In the genomic region with DNA sequence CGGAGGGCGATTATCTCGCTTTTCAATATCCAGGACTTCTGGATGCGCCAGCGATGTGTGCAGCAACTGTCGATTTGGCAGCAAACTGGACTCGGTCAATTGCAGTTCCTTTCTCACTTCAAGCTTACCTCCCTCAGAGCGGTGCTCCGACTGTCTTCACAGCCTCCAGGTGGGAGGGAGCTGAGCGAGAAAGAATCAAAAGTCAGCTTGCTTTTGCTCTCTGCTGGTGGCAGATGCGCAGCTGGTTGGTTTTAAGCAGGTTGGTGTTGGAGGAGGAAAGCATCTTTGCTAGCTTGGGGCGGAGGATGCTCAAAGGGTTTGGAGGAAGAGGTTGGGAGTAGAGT, we compare ENCODE assay signal across 9 mouse cellular contexts. TPM values are rescaled to one million over a fixed set of nuclear protein-coding genes. Genes with fewer than 3 reads are reported as not detected.
DNase-seq lines count a peak whose midpoint lies in the region; ATAC-seq lines count a peak whose summit lies in the region.
"Had no signal": no experiment of that assay in that cellular context is flagged by ENCODE, and none has a peak within 500 bp of the region (broad histone marks: within the 10 kb centered on the region; RNA-seq: fewer than 3 reads in every experiment).

A gene (plus strand): TSS at position 72 of the 344 bp plus-strand sequence.

- ATAC-seq in heart, embryonic 16.5 days (replicated peaks; ENCODE audit: extremely low read depth, insufficient read depth, low FRiP score): no peak
- peak; percentile 70 for ATAC-seq in hindbrain, embryonic 15.5 days (ENCODE audit: low FRiP score, low read depth)
- no peak for ATAC-seq in limb, embryonic 13.5 days (ENCODE audit: low FRiP score, low read depth)
- ATAC-seq: Patski had no signal

- peak within 1 kb of the TSS; percentile 59 for H3K4me3 ChIP-seq in heart, embryonic 16.5 days (ENCODE audit: low read length)
- H3K4me3 ChIP-seq in brown adipose tissue, adult 24 weeks (ENCODE audit: insufficient read depth, low read depth, low read length): peak within 1 kb of the TSS; percentile 52
- peak within 1 kb of the TSS; percentile 74 for H3K4me3 ChIP-seq in hindbrain, embryonic 15.5 days
- H3K4me3 ChIP-seq in limb, embryonic 13.5 days: peak within 1 kb of the TSS; percentile 57

- no peak for DNase-seq in heart, postnatal 25 days (ENCODE audit: low spot score)
- peak; percentile 7 for DNase-seq in yolk sac, embryonic 10.5 days (ENCODE audit: low spot score)
- no peak for DNase-seq in cerebellum, adult 9-11 months
- DNase-seq in retina, postnatal 1 day: no peak

- intact Hi-C loops in heart, postnatal 25 days (cut with DNase I): no loop called here

- whole genome bisulfite sequencing in heart, embryonic 16.5 days: 8% methylated on average over 12 of the region's 12 CpGs
- 3% methylated on average over 12 of the region's 12 CpGs for WGBS in hindbrain, embryonic 15.5 days
- WGBS in limb, embryonic 13.5 days: 5% methylated on average over 12 of the region's 12 CpGs

- no peaks in the 10 kb centered on the region for H3K36me3 ChIP-seq in heart, embryonic 16.5 days (ENCODE audit: control insufficient read depth, insufficient read depth)
- H3K36me3 ChIP-seq in hindbrain, embryonic 15.5 days: no peaks in the 10 kb centered on the region
- no peaks in the 10 kb centered on the region for H3K36me3 ChIP-seq in limb, embryonic 13.5 days

- H3K9me3 ChIP-seq in heart, embryonic 16.5 days (replicated peaks; ENCODE audit: control insufficient read depth, low read length): no peaks in the 10 kb centered on the region
- H3K9me3 ChIP-seq in hindbrain, embryonic 15.5 days: no peaks in the 10 kb centered on the region
- H3K9me3 ChIP-seq in limb, embryonic 13.5 days: no peaks in the 10 kb centered on the region

- H3K4me1 ChIP-seq in heart, embryonic 16.5 days (ENCODE audit: control insufficient read depth, insufficient read depth, low read length): peaks cover 6% of the 10 kb centered on the region; the same call in 1 of the 2 replicates
- H3K4me1 ChIP-seq in brown adipose tissue, adult 24 weeks (ENCODE audit: control insufficient read depth, insufficient read depth, insufficient read length, low read length): no peaks in the 10 kb centered on the region
- peaks cover 24% of the 10 kb centered on the region for H3K4me1 ChIP-seq in hindbrain, embryonic 15.5 days (replicated peaks)
- H3K4me1 ChIP-seq in limb, embryonic 13.5 days: peaks cover 18% of the 10 kb centered on the region

- peak within 1 kb of the TSS; percentile 38; the same call in 1 of the 2 replicates for H3K9ac ChIP-seq in heart, embryonic 16.5 days (ENCODE audit: low read length)
- peak within 1 kb of the TSS; percentile 50 for H3K9ac ChIP-seq in hindbrain, embryonic 15.5 days
- peak within 1 kb of the TSS; percentile 63 for H3K9ac ChIP-seq in limb, embryonic 13.5 days

- H3K27me3 ChIP-seq in heart, embryonic 16.5 days (ENCODE audit: control insufficient read depth, insufficient read depth, low read length): peaks cover 48% of the 10 kb centered on the region
- H3K27me3 ChIP-seq in hindbrain, embryonic 15.5 days: 0 out of 2 replicates have a peak, but pooled peaks cover 4% of the 10 kb centered on the region
- peaks cover 79% of the 10 kb centered on the region for H3K27me3 ChIP-seq in limb, embryonic 13.5 days

- no peak within 1 kb of the TSS for H3K27ac ChIP-seq in heart, embryonic 16.5 days (ENCODE audit: low read length)
- H3K27ac ChIP-seq in brown adipose tissue, adult 24 weeks (replicated peaks; ENCODE audit: low read depth, low read length): no peak within 1 kb of the TSS
- H3K27ac ChIP-seq in hindbrain, embryonic 15.5 days (replicated peaks): peak within 1 kb of the TSS; percentile 71
- no peak within 1 kb of the TSS for H3K27ac ChIP-seq in limb, embryonic 13.5 days

- peak within 1 kb of the TSS; percentile 88 for H3K4me2 ChIP-seq in heart, embryonic 16.5 days (ENCODE audit: low read depth, low read length)
- H3K4me2 ChIP-seq in hindbrain, embryonic 15.5 days: peak within 1 kb of the TSS; percentile 98
- peak within 1 kb of the TSS; percentile 99 for H3K4me2 ChIP-seq in limb, embryonic 13.5 days (replicated peaks)

RNA-seq across cellular contexts. Expression of the gene that starts here (rescaled TPM):
- polyA plus RNA-seq in heart, embryonic 16.5 days (2015; fragmentation: Nextera tagmentation; extraction: Ambion mirVana): 0.95 and 2.3 TPM in 2 replicates
- total RNA-seq in heart, postnatal 25 days (2021): not detected
- not detected in 2 replicates for polyA plus RNA-seq in brown adipose tissue, adult 24 weeks (2012; ENCODE audit: insufficient read depth, insufficient read length, missing spikeins)
- 4.6 and 4.7 TPM in 2 replicates for polyA plus RNA-seq in hindbrain, embryonic 15.5 days (2015; fragmentation: Nextera tagmentation; extraction: Ambion mirVana)
- polyA plus RNA-seq in limb, embryonic 13.5 days (2015; fragmentation: Nextera tagmentation; extraction: Ambion mirVana): 4.7 and 7.5 TPM in 2 replicates
- polyA plus RNA-seq: Patski had no signal
